Mouse (Mus musculus) central nervous system, embryonic 18 days (tissue): ENCODE measurements around the gene Sgk1. TPM values are rescaled to one million over a fixed set of nuclear protein-coding genes. Genes with fewer than 3 reads are reported as not detected.

ENCODE experiments used
- polyA plus RNA-seq: library from polyadenylated mRNA; depleted of rRNA; stranded (reverse); fragments of >200 nt; gene quantifications from 2 replicates; pipeline ENCODE4 v1.2.3, GENCODE M21; 2012; rRNA removed

The Sgk1 gene
- 30.5 and 39.2 TPM in 2 replicates for polyA plus RNA-seq

DNA sequence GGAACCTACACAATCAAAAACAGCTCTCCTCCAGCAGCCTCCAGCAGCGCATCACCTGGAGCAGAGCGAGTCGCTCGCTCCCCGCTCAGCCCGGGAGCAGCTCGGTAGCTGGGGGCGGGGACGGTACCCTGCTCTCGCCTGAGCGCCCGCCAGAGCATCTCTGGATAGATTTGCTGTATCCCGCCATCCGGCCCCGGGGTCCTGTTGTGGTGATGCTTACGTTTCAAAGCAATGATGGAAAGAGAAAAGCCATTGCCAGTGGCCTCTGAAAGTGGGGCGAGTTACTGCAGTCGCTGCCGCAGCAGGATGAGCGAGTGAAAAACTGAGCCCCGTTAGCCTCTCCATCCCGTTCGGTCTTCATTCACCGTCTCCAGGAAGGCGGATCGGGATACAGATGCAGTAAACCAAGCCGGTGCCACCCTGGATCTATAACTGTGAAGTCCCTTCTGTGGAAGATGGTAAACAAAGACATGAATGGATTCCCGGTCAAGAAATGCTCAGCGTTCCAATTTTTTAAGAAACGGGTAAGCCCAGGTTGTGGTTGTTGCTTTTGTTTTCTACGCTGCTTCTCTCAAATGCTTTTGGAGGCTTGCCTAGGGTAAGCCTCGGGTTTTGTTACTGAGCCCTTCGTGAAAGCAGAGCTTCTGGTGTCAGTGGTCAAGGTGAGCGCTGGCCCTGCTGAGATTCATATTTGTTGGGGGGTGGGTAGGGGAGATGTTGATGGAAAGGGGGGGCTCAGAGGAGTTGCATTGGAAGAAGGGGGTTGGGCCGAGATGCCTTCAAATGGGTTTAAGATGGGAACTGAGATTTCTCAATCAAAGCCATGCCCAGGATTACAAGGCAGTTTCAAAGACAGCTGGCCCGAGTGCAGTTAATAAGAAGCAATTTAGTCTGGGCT is at the start of gene Sgk1:
Gene Sgk1 (plus strand): TSS at position 1 of the 898 bp plus-strand sequence.

Other genes with a start within 250 kb of the Sgk1 start
- gene 4930444G20Rik, start 185.9 kb downstream of the Sgk1 start, polyA plus RNA-seq: not detected in 2 replicates